Mouse (Mus musculus) CD4-positive naive resting alpha-beta T cell, adult 76 days (primary cell): ENCODE measurements around the gene Zfp114. TPM values are rescaled to one million over a fixed set of nuclear protein-coding genes. Genes with fewer than 3 reads are reported as not detected.

ENCODE experiments used
- total RNA-seq: library from RNA; stranded (reverse); gene quantifications from one replicate; pipeline ENCODE4 v1.2.4, GENCODE M21; 2023

The Zfp114 gene
- not detected for total RNA-seq

GRCm38 (mm10) chr7:24174618-24175336, at the start of gene Zfp114:
TSS of gene Zfp114 (plus strand) at chr7:24175060.

GRCm38 (mm10) chr7:24133996-24134828, 40.6 kb upstream of the Zfp114 start, which contains the start of gene Zfp235:
TSS of gene Zfp235 (plus strand) at chr7:24134169.

GRCm38 (mm10) chr7:24211343-24211742, 36.5 kb downstream of the Zfp114 start, which contains the start of gene Zfp111:
TSS of gene Zfp111 (minus strand) at chr7:24211443.

Other genes starting within 250 kb of the Zfp114 start
- gene Vmn1r179, start 248.1 kb upstream of the Zfp114 start, total RNA-seq: not detected
- not detected for gene Vmn1r180, start 224.4 kb upstream of the Zfp114 start, total RNA-seq
- not detected for gene Vmn1r181, start 200.4 kb upstream of the Zfp114 start, total RNA-seq
- not detected for gene V1rd19, start 173.4 kb upstream of the Zfp114 start, total RNA-seq
- not detected for gene Vmn1r183, start 121.8 kb upstream of the Zfp114 start, total RNA-seq
- 36.7 TPM for gene Zfp180, start 93.1 kb upstream of the Zfp114 start, total RNA-seq
- gene Zfp112, start 62.7 kb upstream of the Zfp114 start, total RNA-seq: 5.8 TPM
- 6.2 TPM for gene Zfp235, start 40.9 kb upstream of the Zfp114 start, total RNA-seq
- gene Zfp111, start 36.4 kb downstream of the Zfp114 start, total RNA-seq: 0.12 TPM
- gene Zfp109, start 62.5 kb downstream of the Zfp114 start, total RNA-seq: 2.1 TPM
- not detected for gene Zfp108, start 79.7 kb downstream of the Zfp114 start, total RNA-seq
- 2.5 TPM for gene Zfp93, start 95.4 kb downstream of the Zfp114 start, total RNA-seq
- 7.8 TPM for gene Zfp61, start 126.2 kb downstream of the Zfp114 start, total RNA-seq
- 2.6 TPM for gene Zfp94, start 141.6 kb downstream of the Zfp114 start, total RNA-seq
- not detected for gene Tescl, start 158.9 kb downstream of the Zfp114 start, total RNA-seq
- not detected for gene Lypd5, start 174.1 kb downstream of the Zfp114 start, total RNA-seq
- 175 TPM for gene Kcnn4, start 195.2 kb downstream of the Zfp114 start, total RNA-seq
- gene Smg9, start 224.6 kb downstream of the Zfp114 start, total RNA-seq: 142 TPM